Mouse (Mus musculus) left cerebral cortex, postnatal 14 days (tissue): ENCODE measurements around the gene Wwox. TPM values are rescaled to one million over a fixed set of nuclear protein-coding genes. Genes with fewer than 3 reads are reported as not detected.

Experiments used
- DNase-seq, 2 experiments: peaks; one replicate each; pipeline ENCODE4 v3.0.0; 2021 to 2022; ENCODE audit warnings: low spot score in 2 of 2, mixed read lengths in 1 of 2
- intact Hi-C: fragments of 180-260 bp; cut with DNase I; formaldehyde crosslinking; loops from one replicate; pipeline ENCODE4 v1.15.1; 2025
- total RNA-seq, 2 experiments: library from RNA; stranded (reverse); gene quantifications; 2 replicates each; pipeline ENCODE4 v1.2.3; 2021

Wwox gene
- total RNA-seq, 2 experiments from 2014 or later = 11.9 to 12.0 TPM

DNA sequence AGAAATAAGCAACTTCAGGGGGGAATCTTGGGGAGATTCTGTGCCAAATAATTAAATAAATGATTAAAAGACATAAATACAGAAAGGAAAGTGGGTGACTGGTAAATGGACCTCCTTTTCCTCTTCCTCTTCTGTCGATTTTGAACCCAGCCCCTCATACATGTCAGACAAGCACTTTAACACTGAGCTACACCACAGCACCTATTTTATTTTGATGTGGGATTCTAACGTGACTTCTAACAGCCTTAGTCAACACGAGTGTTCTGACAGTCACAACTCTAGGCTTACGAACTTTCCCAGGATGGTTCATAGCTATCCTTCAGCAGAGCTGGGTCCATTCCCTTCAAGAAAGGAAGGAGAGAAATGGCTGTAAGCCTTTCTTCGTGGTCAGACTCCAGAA, 435.7 kb downstream of the Wwox start:
- intact Hi-C loops = no loop called here
- no peak for DNase-seq

DNA sequence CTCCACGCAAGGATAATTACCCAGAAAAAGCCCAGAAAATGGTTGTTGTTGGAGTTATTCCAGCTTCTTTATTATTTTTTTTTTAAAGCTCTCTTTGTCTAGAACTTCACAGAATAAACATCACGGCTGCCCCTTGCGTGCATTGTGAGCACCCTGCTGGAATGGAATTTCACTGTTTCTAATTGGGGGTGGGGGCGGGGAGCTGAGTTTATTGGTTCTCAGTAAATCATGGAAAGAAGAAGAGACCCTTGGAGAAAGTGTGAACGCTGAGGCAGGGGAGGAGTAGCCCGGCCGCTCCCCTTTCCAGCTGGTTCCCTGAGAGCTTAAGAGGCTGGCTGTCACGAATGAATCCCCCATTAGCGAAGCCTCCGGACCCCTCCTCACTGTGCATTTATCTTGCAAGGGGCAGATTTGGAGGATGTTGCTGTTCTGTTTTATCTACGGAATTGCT, 436.7 kb downstream of the Wwox start:
- intact Hi-C loops = no loop called here
- no peak for DNase-seq

DNA sequence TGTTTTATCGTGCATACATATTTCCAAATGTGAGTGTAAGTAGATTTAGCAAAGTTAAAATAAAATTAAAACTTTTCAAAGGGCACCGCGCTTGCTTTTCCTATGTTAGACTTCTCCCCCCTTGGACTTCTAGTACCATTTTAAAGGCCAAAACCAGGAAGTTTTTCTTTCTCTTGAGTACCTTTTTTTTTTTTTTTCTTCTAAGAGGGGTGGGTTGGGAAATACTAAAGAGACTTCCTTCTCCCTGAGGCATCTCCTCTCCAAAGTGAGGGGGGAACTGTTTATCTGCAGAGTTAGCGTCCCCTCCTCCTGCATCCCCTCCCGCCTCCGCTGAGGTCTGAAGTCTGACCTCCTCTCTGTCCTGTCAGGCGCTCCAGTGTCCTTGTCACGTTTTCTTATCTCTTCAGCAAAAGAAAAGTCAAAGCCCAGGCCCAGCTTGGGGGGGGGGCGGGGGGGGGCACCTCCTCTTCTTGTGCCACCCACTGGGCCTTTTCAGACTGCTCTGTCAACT, 437.3 kb downstream of the Wwox start:
- intact Hi-C loops = no loop called here

DNA sequence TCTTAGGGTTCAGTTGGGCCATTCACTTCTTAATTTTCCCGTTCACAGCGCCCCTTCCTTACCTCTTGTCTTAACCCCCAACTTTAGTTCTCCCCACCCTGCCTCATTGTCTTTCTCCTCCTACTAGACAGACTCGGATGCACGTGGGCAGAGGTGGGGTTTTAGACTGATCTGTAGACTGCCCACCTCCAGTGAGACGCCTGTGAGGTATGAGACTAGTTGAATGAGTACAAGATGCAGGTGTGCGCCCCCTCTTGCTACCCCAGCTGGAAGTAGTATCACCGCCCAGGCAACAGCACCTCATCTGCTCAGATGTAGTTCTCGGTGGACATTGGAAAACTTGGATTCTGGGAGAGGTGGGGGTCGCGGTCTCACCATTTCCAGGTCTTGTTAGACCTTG, 437.8 kb downstream of the Wwox start:
- intact Hi-C loops = no loop called here
- no peak for DNase-seq

More for the DNA sequence above, 437.3 kb downstream of the Wwox start:
- no peak for DNase-seq

DNA sequence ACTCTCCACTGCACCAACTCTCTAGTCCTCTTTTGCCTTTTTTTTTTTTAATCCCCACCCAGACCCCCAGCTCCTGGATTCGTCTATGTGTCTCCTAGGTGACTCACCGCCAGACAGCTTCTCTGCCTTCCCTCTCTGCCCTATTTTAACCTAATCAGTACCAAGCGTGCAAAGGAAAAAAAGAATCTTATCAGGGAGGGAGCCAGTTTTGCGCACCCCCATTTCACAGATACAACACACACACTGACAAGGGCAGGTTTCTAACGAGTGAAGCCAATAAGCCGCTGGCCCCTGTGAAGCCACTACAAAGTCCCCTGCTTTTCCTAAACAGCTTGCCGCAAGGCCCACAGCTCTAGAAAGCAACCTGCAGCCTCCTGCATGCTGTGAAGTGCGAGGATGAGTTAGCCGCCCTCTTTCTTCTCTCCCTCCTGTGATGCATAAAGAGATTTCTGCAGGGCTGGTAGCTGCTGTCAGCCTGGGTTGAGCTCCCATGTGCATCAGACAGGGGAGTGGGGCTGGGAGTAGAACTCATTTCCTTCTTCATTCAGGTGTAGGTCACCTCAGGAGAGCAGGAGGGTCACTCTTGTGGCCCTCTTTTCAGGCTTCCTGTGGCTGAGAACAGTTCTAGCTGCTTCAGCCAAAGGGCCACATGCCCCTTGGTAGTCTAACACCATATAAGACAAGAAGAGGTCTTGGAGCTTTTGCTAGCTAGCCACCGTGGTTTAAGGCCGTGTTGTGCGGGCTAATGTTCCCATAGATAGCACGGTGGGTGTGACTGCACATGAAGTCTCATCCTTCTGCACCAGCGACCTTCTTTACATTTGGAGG, 439.2 kb downstream of the Wwox start:
- intact Hi-C loops = no loop called here
- DNase-seq = no peak

DNA sequence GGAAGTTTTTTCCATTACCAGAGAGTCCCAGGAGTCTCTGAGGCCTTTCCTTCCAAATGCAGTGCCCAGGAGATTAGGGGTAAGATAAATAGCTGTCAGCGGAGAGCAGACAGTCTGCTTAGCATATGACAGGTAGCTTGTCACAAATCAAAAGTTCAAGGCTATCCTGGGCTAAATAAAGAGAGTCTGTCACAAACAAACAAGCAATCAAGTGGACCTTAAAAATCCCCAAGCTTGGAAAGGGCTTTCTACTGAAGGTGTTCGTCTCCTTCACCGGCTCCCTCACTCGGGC, 439.8 kb downstream of the Wwox start:
- no peak for DNase-seq
- intact Hi-C loops = no loop called here

DNA sequence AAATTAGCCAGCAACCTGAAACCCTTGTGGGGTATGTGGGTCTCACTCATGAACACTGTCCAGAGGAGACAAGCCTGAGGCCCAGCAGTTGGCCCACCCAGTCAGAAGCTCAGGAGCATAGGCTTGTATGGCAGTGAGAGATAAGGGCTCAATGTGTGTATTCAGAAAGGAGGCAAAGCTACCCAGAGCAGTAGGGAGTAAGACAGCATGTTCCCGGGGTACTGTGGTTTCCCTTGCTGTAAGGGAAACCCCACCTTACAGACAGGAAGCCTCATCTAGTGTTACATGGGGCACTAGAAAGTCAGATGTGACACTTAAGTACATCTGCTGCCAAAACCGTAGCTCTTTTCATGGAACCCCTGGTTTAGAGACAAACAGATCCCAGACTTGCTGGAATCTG, 440.2 kb downstream of the Wwox start:
- intact Hi-C loops = no loop called here
- no peak for DNase-seq

DNA sequence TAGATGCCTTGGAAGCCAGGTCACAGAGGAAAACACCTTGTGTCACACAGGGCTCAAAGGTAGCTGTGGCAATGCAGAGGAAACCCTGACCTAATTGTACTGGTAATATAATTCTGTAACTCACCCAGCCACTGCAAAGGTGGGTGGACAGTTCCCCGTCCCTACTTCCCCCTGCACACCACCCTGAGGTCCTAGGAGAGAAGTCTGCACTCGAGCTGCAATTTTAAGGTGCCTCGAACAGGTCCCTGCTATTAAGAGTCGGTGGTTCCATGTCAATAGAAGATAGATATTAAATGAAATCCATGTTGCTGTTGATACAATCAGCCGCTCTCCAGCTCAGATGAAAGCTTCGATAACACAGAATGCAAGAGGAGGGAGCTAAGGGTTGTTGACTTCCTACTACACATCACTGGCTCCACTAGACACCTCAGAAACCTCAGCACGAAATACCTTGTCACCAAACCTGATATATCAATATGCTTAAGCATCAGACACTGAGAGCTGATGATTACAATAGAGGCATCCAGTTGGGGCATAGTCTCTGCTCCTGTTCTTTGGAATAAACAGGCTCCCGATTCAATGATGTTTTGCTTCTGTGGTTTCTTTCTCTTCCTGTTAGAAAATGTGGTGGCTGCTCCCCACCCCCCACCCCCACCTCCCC, 441.1 kb downstream of the Wwox start:
- intact Hi-C loops = no loop called here
- no peak for DNase-seq

DNA sequence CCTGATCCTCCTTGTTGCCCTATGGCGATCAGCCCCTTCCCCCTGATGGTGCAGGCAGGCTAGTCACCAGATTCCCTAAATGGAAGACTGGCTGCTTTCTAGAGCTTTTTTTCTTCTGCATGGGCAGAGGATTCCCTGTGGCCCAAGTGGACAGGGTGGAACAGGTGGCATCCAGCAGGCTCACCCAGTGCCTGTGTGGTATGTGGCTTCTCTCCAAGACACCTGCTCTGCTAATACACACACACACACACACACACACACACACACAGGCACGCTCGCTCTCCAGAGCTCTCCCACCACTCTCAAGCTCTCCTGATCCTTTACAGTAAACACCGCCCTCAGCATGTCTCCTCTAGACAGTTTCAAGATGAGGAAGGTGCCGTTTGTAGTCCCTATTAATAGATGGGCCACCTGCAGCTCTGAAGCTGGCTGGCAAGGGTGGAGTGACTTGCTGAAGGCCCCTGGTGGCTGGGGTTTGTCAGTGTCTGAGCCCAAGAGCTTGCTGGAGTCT, 442.5 kb downstream of the Wwox start:
- DNase-seq = no peak
- intact Hi-C loops = no loop called here

DNA sequence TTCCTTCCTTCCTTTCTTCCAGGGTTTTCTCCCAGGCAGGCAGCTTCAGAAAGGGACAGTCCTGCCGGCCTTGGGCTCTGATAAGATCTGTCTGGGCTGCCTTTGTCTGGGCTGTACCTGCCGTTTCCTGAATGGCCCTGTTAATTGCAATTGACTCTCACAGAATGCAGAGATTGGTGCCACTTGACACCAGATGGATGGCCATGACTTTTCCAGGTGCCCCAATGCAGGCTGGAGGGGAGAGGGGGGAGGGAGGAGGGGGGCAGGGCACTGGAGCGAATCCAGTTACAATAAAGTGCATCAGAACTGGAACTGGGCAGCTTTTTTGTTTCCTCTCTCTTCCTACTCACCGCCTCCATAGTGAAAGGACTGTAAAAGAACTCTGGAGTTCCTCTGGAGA, 443.0 kb downstream of the Wwox start:
- intact Hi-C loops = no loop called here
- DNase-seq = no peak

DNA sequence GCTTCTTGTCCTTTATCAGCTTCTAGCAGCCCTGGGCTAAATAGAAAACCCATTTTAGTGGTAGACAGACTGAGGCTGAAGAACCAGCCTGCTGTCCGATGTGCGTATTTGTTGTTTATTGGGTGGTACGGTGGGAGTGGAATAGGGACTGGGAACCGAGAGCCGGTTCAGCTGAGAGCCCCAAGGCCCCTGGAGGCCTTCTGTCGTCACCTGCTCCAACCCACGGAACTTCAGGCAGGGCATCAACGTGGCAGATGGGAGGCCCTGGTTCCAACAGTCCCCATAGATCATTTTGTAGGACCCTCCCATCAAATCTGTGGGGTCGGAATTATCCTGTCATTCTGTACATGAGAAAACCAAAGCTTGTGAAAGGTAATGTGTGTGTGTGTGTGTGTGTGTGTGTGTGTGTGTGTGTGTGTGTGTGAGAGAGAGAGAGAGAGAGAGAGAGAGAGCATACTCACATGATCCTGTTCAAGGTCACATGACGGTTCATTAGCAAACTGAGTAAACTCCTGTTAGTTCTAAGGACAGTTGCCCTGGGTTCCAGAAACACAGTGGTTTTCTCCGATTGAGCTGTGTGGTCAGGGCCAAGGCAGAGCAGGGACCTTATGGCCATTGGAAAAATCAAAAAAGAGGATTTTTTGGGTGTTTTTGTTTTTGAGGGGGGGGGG, 443.6 kb downstream of the Wwox start:
- intact Hi-C loops = no loop called here
- DNase-seq = no peak

DNA sequence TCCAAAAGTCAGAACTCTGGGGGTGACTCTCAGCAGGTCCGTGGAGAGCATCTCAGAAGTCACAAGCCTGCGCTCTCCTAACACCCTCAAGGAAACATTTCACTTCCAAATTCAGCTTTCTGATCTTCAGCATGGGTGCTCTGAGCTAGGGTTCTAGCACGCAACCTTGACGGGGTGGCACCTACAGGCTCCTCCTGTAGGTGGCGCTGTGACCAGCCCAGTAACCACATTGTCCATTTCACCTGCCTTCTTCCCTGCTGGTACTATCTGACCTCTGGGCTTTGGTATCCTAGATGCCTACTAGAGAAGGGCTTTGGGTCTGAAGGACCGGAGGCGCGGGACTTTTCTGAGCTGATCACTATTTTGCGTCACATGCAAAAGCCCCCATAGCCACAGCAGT, 444.5 kb downstream of the Wwox start:
- no peak for DNase-seq
- intact Hi-C loops = no loop called here

DNA sequence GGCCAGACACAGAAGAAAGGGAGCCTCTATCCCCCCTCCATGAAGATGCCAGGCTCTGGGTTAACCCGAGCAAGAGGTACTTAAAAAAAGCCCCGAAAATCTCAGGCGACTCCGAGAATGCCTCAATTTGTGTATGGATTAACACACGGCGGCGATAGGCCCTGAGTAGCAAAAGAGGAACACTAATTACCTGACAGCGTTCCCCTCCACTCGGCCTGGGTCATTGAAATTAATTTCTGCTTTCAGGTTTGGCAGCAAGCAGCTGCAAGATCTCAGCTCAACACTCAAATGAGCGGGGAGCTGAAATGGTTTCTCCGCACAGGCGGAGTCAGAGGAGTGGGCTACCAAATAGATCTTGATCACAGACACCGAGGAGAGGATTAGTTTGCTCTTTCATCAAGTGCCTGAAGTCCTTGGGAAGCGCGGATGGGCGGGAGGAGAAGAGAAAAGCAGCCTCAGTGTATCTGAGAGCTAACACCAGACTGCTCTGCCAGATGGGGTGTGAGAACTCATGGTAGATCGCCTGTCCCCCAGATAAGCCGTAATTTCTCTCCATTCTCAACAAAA, 445.7 kb downstream of the Wwox start:
- DNase-seq = peak in 1 of 2 experiments; percentile 19
- intact Hi-C loops = no loop called here

DNA sequence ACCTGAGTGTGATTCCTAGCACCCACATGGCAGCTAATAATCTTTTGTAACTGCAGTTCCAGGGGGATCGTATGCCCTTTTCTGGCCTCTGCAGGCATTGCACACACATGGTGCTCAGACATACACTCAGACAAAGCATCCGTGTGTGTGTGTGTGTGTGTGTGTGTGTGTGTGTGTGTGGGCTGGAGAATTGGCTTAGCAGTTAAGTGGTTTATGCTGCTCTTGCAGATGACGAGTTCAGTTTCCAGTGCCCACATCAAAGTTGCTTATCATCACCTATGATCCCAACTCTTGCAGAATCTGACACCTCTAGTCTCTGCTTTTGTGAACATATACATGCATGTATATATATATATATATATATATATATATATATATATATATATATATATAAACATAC, 448.9 kb downstream of the Wwox start:
- DNase-seq = no peak
- intact Hi-C loops = no loop called here

DNA sequence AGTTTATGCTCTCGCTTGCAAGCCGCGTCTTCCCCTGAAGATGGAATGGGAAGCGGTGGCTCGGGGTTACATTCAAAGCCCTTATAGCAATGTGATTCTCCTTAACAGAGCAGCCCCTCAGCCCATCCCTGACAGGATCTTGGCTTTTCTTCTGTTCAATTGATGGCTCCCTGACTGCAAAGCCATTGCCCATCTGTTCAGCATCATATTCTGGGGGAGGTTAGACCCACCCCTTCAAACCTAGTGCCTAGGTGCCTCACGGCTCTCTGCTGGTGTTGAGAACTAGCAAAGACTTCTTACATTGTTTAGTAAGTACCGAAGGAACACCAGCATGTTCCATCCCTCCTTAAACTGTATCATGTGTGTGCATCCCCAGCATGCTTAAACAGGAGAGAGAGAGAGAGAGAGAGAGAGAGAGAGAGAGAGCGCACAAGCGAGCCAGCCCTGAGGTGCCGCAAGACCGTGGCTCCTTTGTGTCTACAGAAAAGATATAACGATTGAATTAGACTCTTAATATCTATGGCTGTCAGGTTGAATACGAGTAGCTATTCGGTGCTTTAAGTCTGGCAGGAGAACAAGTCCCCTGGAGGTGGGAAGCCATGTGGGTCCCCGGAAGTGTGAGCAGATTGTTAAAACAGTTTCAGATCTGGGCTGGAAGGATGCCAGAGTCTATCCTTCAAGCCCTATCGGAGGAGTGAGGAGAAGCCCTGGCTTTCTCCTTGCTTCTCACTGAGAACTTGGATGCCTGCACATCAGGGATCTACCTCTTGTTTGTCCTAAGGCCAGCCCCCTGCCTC, 450.3 kb downstream of the Wwox start:
- intact Hi-C loops = no loop called here
- peak; percentile 17 to 27 for DNase-seq

DNA sequence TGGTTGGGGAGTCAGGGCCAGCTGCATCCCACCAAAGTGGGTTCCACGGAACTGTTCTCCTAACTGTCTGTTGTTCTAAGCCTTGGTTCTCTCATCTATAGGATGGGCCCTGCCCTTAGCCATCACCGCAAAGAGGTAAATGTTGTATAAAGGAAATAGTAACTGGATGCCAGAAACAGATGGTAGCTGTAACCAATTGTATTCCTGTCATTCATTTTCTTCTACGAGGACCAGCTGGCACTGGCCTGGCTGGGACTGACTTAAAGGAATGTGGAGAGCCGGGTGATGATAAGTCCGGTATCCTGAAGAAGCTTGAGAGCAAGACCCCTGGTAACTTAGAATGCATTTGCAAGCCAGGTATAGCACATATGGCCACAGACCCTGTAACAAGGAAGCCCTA, 451.0 kb downstream of the Wwox start:
- no peak for DNase-seq
- intact Hi-C loops = no loop called here

DNA sequence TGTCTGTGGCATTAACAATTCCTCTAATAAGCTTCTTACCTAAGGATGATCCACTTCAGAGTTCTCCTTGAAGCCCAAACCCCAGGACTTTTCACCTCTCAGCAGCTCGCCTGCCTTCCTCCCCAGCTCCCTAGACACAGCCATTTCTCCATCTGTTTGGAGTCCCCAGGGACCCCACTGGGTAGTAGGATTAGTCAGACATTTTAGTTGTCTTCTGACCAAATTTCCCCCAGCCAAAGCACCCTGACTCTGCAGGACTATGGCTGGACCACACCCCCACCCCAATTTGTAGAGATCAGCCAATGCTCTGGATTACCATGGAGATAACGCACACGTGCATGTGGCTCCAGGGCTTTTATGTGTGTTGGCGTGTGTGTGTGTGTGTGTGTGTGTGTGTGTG, 451.8 kb downstream of the Wwox start:
- intact Hi-C loops = no loop called here

DNA sequence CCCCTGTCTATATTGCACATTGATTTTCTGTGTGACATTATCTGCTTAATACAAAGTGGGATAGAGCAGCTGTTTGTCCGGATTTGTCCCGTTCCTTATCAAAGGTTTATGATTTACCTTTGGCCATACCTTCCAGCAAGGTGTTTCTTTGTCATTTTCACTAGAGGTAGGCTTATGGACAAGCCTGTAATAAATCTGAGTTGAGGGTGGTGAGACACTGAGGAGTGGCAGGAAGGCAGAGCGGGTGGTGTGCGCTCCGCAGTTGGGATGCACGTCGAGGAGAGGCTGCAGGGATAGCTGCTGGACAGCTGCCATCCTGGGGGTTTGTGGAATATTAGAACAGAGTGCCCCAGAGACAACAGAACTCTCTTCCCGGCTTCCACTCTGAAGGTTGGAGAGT, 458.0 kb downstream of the Wwox start:
- intact Hi-C loops = no loop called here
- no peak for DNase-seq

More for the DNA sequence above, 451.8 kb downstream of the Wwox start:
- DNase-seq = no peak

DNA sequence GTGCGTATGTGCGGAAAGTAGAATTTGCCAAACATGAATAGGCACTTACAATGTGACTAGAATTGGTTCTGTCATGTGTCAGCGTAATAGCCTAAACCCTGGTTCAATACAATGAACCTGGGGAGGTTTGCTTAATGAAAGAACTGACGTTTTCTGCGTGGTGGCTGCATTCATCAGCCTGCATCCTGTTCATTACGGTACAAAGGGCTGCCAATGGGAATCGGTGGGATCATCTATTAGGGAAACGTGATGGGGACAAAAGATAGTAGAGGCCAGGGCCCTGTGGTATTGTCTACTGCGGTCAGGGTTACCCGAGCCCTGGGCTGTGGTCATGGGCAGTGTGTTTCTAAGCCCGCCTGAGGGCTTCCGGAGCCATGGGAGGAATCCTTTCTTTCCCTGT, 459.7 kb downstream of the Wwox start:
- no peak for DNase-seq
- intact Hi-C loops = no loop called here
